Mouse (Mus musculus): ENCODE results near the gene Ndnf. TPM values are rescaled to one million over a fixed set of nuclear protein-coding genes. Genes with fewer than 3 reads are reported as not detected.

Gene Ndnf
- 0.37 and 3.5 TPM in 2 replicates for total RNA-seq (2017)

- peak; percentile 64 for ATAC-seq (ENCODE audit: extremely low read depth, insufficient number of reproducible peaks, low FRiP score, poor library complexity, severe bottlenecking)
Measured at GRCm38 (mm10) chr6:65671451-65671850, at the start of gene Ndnf. Gene Ndnf (plus strand): TSS chr6:65671590.

GRCm38 (mm10) chr6:65623016-65623715 lies 48.2 kb upstream of the Ndnf start:
- no peak for ATAC-seq (ENCODE audit: extremely low read depth, insufficient number of reproducible peaks, low FRiP score, poor library complexity, severe bottlenecking)

- ATAC-seq (ENCODE audit: extremely low read depth, insufficient number of reproducible peaks, low FRiP score, poor library complexity, severe bottlenecking), result no peak
Measured at GRCm38 (mm10) chr6:65630578-65630977, 40.8 kb upstream of the Ndnf start.

DNA sequence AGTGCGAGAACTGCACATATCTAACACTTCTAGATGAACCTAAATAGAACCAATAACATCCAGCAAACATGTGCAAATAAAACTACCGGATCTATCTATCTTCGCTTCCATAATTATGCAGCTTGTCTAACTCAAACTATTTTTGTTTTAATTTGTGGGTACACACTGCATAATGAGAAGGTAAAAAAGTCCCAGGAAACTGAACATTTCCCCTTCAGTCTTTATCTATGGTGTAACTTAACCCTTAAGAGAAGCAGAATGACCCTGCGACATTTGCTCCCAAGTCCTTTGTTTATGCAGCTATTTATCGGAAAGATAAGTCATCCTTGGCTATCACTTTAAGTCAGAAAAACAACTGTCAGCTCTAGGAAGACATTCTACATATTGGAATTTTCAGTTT lies 39.2 kb upstream of the Ndnf start:
- no peak for ATAC-seq (ENCODE audit: extremely low read depth, insufficient number of reproducible peaks, low FRiP score, poor library complexity, severe bottlenecking)

GRCm38 (mm10) chr6:65642431-65642830 lies 29.0 kb upstream of the Ndnf start:
- ATAC-seq (ENCODE audit: extremely low read depth, insufficient number of reproducible peaks, low FRiP score, poor library complexity, severe bottlenecking), result no peak

DNA sequence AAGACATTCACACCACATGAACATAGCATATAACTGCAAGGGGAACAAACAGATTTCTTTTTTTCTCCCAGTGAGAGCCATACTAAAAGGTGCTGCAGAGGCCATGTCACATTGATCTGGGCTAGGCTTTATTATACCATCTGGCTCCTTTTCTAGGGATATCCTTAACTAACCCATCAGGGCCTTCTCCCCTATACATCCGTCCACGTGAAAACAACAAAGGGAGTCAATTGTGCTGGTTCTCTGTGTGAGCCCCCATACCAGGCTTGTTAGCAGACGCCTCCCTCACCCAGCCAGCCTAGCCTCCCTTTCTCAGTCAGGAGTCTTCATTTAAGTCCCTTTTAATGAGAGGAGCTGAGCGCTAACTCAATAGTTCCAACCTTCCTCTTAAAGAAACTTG lies 27.3 kb upstream of the Ndnf start:
- no peak for ATAC-seq (ENCODE audit: extremely low read depth, insufficient number of reproducible peaks, low FRiP score, poor library complexity, severe bottlenecking)

- ATAC-seq (ENCODE audit: extremely low read depth, insufficient number of reproducible peaks, low FRiP score, poor library complexity, severe bottlenecking), result no peak
Measured at GRCm38 (mm10) chr6:65646408-65646807, 25.0 kb upstream of the Ndnf start.

- ATAC-seq (ENCODE audit: extremely low read depth, insufficient number of reproducible peaks, low FRiP score, poor library complexity, severe bottlenecking), result peak; percentile 87
Measured at GRCm38 (mm10) chr6:65647731-65648130, 23.7 kb upstream of the Ndnf start.

- ATAC-seq (ENCODE audit: extremely low read depth, insufficient number of reproducible peaks, low FRiP score, poor library complexity, severe bottlenecking), result no peak
Measured at GRCm38 (mm10) chr6:65651376-65651775, 20.0 kb upstream of the Ndnf start.

GRCm38 (mm10) chr6:65661272-65661671 lies 10.1 kb upstream of the Ndnf start:
- ATAC-seq (ENCODE audit: extremely low read depth, insufficient number of reproducible peaks, low FRiP score, poor library complexity, severe bottlenecking), result peak; percentile 44; the same call in 1 of the 2 replicates

DNA sequence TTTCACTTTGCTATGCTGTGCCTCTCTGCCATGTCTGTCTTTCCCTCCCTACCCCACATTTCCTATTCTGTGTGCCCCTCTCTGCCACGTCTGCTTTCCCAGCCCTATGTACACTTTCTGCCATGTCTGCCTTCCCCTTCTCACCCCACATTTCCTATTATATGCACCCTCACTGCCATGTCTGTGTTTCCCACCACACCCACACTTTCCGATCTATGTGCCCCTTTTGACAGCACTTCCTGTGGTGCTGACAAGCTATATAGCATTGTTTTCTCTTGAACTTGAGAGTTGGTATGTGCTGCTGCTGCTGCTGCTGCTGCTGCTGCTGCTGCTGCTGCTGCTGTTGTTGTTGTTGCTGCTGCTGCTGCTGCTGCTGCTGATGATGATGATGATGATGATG lies 9.3 kb upstream of the Ndnf start:
- ATAC-seq (ENCODE audit: extremely low read depth, insufficient number of reproducible peaks, low FRiP score, poor library complexity, severe bottlenecking), result peak; percentile 51; the same call in 1 of the 2 replicates

DNA sequence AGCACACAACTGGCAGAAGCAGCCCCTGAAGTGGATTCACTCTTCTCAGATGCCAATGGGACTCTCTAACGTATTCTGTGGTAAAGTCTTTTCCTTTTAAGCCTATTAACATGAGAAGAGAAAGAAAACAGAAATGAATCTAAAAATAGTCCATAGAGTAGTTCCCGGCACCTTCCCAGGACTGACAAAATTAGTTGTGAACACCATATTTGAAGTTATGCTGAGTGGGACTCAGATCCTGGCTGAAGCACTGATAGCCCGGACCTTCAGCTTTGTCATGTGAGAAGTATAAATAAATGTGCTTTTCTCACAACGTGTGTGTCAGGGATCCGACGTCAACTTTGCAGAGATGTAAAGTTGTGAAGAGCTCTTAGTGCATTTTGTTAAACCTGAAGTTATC lies 7.4 kb upstream of the Ndnf start:
- ATAC-seq (ENCODE audit: extremely low read depth, insufficient number of reproducible peaks, low FRiP score, poor library complexity, severe bottlenecking), result no peak

DNA sequence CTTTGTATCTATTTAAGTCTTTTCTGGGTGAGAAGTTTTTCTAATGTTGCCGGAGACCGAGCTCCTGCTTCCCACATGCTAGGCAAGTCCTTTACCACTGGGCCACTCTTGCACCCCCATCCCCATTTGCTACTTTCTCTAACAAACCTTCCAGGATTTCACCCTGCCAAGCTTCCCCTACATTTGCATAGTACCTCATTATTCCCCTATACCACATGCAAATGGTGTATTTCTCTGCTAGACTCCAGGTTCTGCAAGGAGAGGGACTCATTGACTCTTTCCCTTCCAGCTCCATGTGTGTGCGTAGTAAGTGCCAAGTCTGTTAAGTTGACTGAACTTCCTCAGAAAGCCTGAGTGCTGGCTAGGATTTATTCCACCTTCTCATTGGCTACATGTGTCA lies 5.1 kb upstream of the Ndnf start:
- ATAC-seq (ENCODE audit: extremely low read depth, insufficient number of reproducible peaks, low FRiP score, poor library complexity, severe bottlenecking), result no peak

- no peak for ATAC-seq (ENCODE audit: extremely low read depth, insufficient number of reproducible peaks, low FRiP score, poor library complexity, severe bottlenecking)
Measured at GRCm38 (mm10) chr6:65669971-65670370, 1.4 kb upstream of the Ndnf start.

GRCm38 (mm10) chr6:65670981-65671411 lies 394 bp upstream of the Ndnf start:
- no peak for ATAC-seq (ENCODE audit: extremely low read depth, insufficient number of reproducible peaks, low FRiP score, poor library complexity, severe bottlenecking)

DNA sequence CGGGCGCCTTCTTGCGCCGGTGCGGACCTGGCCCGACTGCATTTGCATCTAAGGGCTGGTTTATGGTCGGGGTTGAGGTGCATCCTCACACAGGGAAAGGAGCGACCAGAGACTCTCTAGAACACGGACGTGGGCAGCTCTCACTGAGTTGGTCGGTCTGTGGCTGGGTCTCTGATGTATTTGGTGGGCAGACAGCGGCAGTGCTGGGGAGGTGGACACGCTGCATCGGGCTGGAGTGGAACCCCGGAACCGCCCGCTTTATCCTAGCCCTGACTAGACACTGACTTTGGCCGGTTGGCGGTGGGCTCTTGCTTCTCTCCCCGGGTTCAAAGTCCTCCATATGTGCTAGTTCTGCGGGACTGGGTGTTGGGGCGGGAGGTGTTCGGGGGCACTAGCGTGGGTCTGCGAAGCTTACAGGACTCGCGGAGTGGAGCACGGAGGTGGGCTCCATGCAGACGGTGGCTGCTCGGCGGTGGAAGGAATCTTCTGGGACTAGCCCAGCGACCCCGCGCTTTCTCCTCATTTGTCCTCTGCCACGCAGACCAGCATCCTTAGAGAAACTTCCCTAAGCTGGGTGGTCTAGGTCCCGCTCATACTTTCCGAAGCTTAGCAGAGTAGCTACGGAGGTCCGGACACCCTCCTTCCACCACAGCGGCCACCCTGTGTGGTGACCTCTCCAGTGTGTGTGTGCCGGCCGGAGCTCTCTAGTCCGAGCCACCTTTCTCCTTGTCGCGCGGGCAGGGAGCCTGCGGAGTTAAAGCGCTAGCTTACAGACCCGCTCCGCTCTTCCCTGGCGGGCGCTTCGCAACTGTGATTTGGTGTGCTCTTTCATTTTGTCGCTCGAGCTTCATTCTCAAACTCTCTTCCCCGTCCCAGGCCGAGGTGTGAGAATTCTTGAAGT lies 991 bp downstream of the Ndnf start:
- ATAC-seq (ENCODE audit: extremely low read depth, insufficient number of reproducible peaks, low FRiP score, poor library complexity, severe bottlenecking), result peak; percentile 34; the same call in 1 of the 2 replicates

DNA sequence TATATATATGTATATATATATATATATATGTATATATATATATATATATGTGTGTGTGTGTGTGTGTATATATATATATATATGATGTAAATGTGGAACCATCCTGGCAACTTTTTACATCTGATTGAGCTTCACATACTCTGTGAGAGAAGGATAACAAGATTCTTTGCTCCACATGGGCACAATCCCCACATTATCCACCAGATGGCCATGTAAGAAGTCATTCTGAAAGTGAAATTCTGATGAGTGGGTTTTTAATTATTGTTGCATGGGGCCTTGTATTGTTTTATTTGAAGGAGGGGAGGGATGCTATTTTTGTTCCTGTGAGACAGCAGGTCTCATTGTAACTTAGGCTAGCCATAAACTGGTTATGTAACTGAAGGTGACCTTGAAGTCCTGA lies 22.5 kb downstream of the Ndnf start:
- ATAC-seq (ENCODE audit: extremely low read depth, insufficient number of reproducible peaks, low FRiP score, poor library complexity, severe bottlenecking), result no peak

DNA sequence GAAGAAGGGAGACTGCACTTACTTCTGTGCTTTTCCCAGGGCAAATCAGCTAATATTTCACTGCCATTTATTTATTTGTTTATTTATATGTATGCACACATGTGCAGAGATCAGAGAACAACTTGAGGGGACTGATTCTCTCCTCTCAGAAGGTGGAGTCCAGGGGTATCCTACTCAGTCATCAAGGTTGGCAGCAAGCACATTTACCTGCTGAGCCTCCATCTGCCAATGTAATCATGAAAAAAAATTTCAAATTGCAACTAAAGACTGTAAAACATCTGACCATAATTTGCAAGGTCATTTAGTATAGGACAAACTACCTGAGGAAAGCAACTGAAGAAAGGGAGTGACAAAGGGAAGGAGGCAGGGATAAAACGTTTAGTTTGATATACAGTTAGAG lies 49.3 kb downstream of the Ndnf start:
- no peak for ATAC-seq (ENCODE audit: extremely low read depth, insufficient number of reproducible peaks, low FRiP score, poor library complexity, severe bottlenecking)

DNA sequence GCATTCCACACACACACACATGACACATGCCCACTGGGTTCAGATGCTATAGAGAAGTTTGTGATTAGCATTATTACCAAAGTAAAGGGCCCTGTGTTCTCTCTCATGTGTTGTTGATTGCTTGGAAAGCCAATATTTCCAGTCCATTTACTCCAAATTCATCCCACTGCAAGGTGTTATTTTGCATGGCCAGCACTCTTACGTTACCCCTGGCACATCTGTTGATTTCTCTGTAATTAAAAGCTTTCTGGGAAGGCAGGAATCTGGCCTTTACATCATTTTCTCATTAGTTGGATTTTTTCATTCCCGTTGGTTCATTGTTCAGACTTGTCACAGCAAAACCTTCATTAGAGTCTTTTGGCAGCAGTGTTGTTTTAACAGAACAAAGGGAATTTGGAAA lies 54.3 kb downstream of the Ndnf start:
- no peak for ATAC-seq (ENCODE audit: extremely low read depth, insufficient number of reproducible peaks, low FRiP score, poor library complexity, severe bottlenecking)

DNA sequence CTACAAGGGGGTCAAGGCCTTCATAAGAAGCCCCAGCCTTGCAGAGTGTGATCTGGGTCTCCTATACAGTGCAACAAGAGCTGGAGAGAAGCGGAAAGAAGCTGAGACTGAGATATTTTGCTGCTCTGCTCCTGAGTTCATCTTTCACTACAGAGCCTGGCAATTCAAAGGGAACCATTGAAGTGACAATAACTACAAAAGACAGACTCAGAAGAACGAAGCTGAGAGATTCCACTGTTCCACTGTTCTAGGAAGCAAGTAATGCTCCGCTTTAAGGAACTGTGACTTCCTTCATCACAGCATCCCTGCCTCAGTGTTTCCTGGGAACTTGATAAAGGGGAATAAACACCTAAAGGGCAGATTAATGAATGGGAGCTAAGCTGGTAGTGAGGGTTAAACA lies 56.9 kb downstream of the Ndnf start:
- no peak for ATAC-seq (ENCODE audit: extremely low read depth, insufficient number of reproducible peaks, low FRiP score, poor library complexity, severe bottlenecking)
